Mouse (Mus musculus): ENCODE data around the gene Tyrobp. TPM values are rescaled to one million over a fixed set of nuclear protein-coding genes. Genes with fewer than 3 reads are reported as not detected.
A peak's percentile ranks its signal among the peaks of the same experiment; 100 is the strongest.

Tyrobp gene
- polyA plus RNA-seq, 1 experiment, result 7.6 TPM

GRCm38 (mm10) chr7:30439734-30440133, 26.2 kb downstream of the Tyrobp start:
- H3K4me3 ChIP-seq (ENCODE audit: insufficient read depth, low read length), result no peak overlapping the region
- TF ChIP-seq POLR2A (IDR thresholded peaks at IDR 0.05; ENCODE audit: low read depth, low read length) (no peak), CTCF (IDR thresholded peaks at IDR 0.05; ENCODE audit: borderline replicate concordance, insufficient read depth, low read length) (no peak)
- H3K4me1 ChIP-seq (ENCODE audit: control insufficient read depth, insufficient read depth, low read length), result no peaks in the 10 kb centered on the region
- H3K27ac ChIP-seq (ENCODE audit: insufficient read depth, low read length), result no peak overlapping the region

- no peaks in the 10 kb centered on the region for H3K4me1 ChIP-seq (ENCODE audit: control insufficient read depth, insufficient read depth, low read length)
- peak; percentile 69 for TF ChIP-seq CTCF (IDR thresholded peaks at IDR 0.05; ENCODE audit: borderline replicate concordance, insufficient read depth, low read length)
- TF ChIP-seq POLR2A (IDR thresholded peaks at IDR 0.05; ENCODE audit: low read depth, low read length), result no peak
- H3K27ac ChIP-seq (ENCODE audit: insufficient read depth, low read length), result no peak overlapping the region
- no peak overlapping the region for H3K4me3 ChIP-seq (ENCODE audit: insufficient read depth, low read length)
Measured at GRCm38 (mm10) chr7:30440697-30441096, 27.1 kb downstream of the Tyrobp start.

- Histone ChIP-seq H3K27ac (ENCODE audit: insufficient read depth, low read length) (no peak overlapping the region), H3K4me3 (ENCODE audit: insufficient read depth, low read length) (no peak overlapping the region), H3K4me1 (ENCODE audit: control insufficient read depth, insufficient read depth, low read length) (no peaks in the 10 kb centered on the region)
- TF ChIP-seq CTCF (IDR thresholded peaks at IDR 0.05; ENCODE audit: borderline replicate concordance, insufficient read depth, low read length) (no peak), POLR2A (IDR thresholded peaks at IDR 0.05; ENCODE audit: low read depth, low read length) (no peak)
Measured at GRCm38 (mm10) chr7:30443696-30444095, 30.1 kb downstream of the Tyrobp start.

GRCm38 (mm10) chr7:30444154-30444970, 30.8 kb downstream of the Tyrobp start:
- TF ChIP-seq POLR2A (IDR thresholded peaks at IDR 0.05; ENCODE audit: low read depth, low read length), result no peak
- no peak for TF ChIP-seq CTCF (IDR thresholded peaks at IDR 0.05; ENCODE audit: borderline replicate concordance, insufficient read depth, low read length)
- Histone ChIP-seq H3K4me3 (ENCODE audit: insufficient read depth, low read length) (peak overlapping the region; percentile 51), H3K27ac (ENCODE audit: insufficient read depth, low read length) (no peak overlapping the region), H3K4me1 (ENCODE audit: control insufficient read depth, insufficient read depth, low read length) (no peaks in the 10 kb centered on the region)

- H3K4me3 ChIP-seq (ENCODE audit: insufficient read depth, low read length), result peak within 1 kb of the TSS; percentile 51
- H3K4me1 ChIP-seq (ENCODE audit: control insufficient read depth, insufficient read depth, low read length), result no peaks in the 10 kb centered on the region
- no peak within 1 kb of the TSS for H3K27ac ChIP-seq (ENCODE audit: insufficient read depth, low read length)
- TF ChIP-seq POLR2A (IDR thresholded peaks at IDR 0.05; ENCODE audit: low read depth, low read length), result peak; percentile 36
- no peak for TF ChIP-seq CTCF (IDR thresholded peaks at IDR 0.05; ENCODE audit: borderline replicate concordance, insufficient read depth, low read length)
Measured at GRCm38 (mm10) chr7:30444971-30445751, 31.6 kb downstream of the Tyrobp start, which contains the start of gene Aplp1. Aplp1 (minus strand) TSS chr7:30445535.

GRCm38 (mm10) chr7:30450241-30450640, 36.7 kb downstream of the Tyrobp start:
- no peak overlapping the region for H3K27ac ChIP-seq (ENCODE audit: insufficient read depth, low read length)
- H3K4me3 ChIP-seq (ENCODE audit: insufficient read depth, low read length), result no peak overlapping the region
- H3K4me1 ChIP-seq (ENCODE audit: control insufficient read depth, insufficient read depth, low read length), result no peaks in the 10 kb centered on the region
- TF ChIP-seq CTCF (IDR thresholded peaks at IDR 0.05; ENCODE audit: borderline replicate concordance, insufficient read depth, low read length), result no peak
- no peak for TF ChIP-seq POLR2A (IDR thresholded peaks at IDR 0.05; ENCODE audit: low read depth, low read length)

- Histone ChIP-seq H3K4me3 (ENCODE audit: insufficient read depth, low read length) (no peak overlapping the region), H3K27ac (ENCODE audit: insufficient read depth, low read length) (no peak overlapping the region)
- TF ChIP-seq CTCF (IDR thresholded peaks at IDR 0.05; ENCODE audit: borderline replicate concordance, insufficient read depth, low read length) (no peak), POLR2A (IDR thresholded peaks at IDR 0.05; ENCODE audit: low read depth, low read length) (no peak)
Measured at GRCm38 (mm10) chr7:30453327-30453726, 39.8 kb downstream of the Tyrobp start.

GRCm38 (mm10) chr7:30453766-30454165, 40.2 kb downstream of the Tyrobp start:
- H3K4me3 ChIP-seq (ENCODE audit: insufficient read depth, low read length), result no peak overlapping the region
- no peak overlapping the region for H3K27ac ChIP-seq (ENCODE audit: insufficient read depth, low read length)
- no peak for TF ChIP-seq POLR2A (IDR thresholded peaks at IDR 0.05; ENCODE audit: low read depth, low read length)
- TF ChIP-seq CTCF (IDR thresholded peaks at IDR 0.05; ENCODE audit: borderline replicate concordance, insufficient read depth, low read length), result no peak
- no peaks in the 10 kb centered on the region for H3K4me1 ChIP-seq (ENCODE audit: control insufficient read depth, insufficient read depth, low read length)

More at GRCm38 (mm10) chr7:30453327-30453726, 39.8 kb downstream of the Tyrobp start:
- no peaks in the 10 kb centered on the region for H3K4me1 ChIP-seq (ENCODE audit: control insufficient read depth, insufficient read depth, low read length)

- TF ChIP-seq POLR2A (IDR thresholded peaks at IDR 0.05; ENCODE audit: low read depth, low read length), result no peak
- TF ChIP-seq CTCF (IDR thresholded peaks at IDR 0.05; ENCODE audit: borderline replicate concordance, insufficient read depth, low read length), result no peak
- H3K27ac ChIP-seq (ENCODE audit: insufficient read depth, low read length), result no peak overlapping the region
- H3K4me3 ChIP-seq (ENCODE audit: insufficient read depth, low read length), result no peak overlapping the region
- no peaks in the 10 kb centered on the region for H3K4me1 ChIP-seq (ENCODE audit: control insufficient read depth, insufficient read depth, low read length)
Measured at GRCm38 (mm10) chr7:30454259-30454658, 40.7 kb downstream of the Tyrobp start.

GRCm38 (mm10) chr7:30456487-30456886, 42.9 kb downstream of the Tyrobp start:
- TF ChIP-seq CTCF (IDR thresholded peaks at IDR 0.05; ENCODE audit: borderline replicate concordance, insufficient read depth, low read length) (no peak), POLR2A (IDR thresholded peaks at IDR 0.05; ENCODE audit: low read depth, low read length) (no peak)
- no peak overlapping the region for H3K27ac ChIP-seq (ENCODE audit: insufficient read depth, low read length)
- no peak overlapping the region for H3K4me3 ChIP-seq (ENCODE audit: insufficient read depth, low read length)
- H3K4me1 ChIP-seq (ENCODE audit: control insufficient read depth, insufficient read depth, low read length), result no peaks in the 10 kb centered on the region

All from embryonic fibroblast, embryonic 13.5 days (primary cell).